Mouse (Mus musculus) MEL (cell line): ENCODE measurements at regions not wholly inside any gene's neighbourhood (a gene's known extent, or its start where the extent isn't known, plus 50 kb on each side); places are given as distances from the start of the nearest gene placed in this dataset.

Source experiments
- DNase-seq: peaks from one replicate; pipeline ENCODE4 v3.0.0; 2011; ENCODE audit warnings: low read depth, low spot score
- H3K27ac ChIP-seq: 2 replicates; pipeline ENCODE4 v1.5.1; 2012; ENCODE audit warnings: low read depth, mild to moderate bottlenecking, control low read depth, low read length, moderate library complexity; ENCODE audit not compliant: control insufficient read depth
- H3K27me3 ChIP-seq, 2 experiments: fragments of 150-350 bp in 1 of 2; sonication (generic) in 1 of 2; 2 replicates each; pipeline ENCODE4 v1.6.1; 2012; ENCODE audit warnings: low read length in 2 of 2, mild to moderate bottlenecking in 2 of 2, improper control_type of control experiment in 1 of 2, moderate library complexity in 1 of 2; ENCODE audit not compliant: insufficient read depth in 2 of 2, control insufficient read depth in 1 of 2
- H3K36me3 ChIP-seq, 2 experiments: 2 replicates each; pipeline ENCODE4 v1.6.1; 2012 to 2014; ENCODE audit warnings: low read length in 2 of 2, improper control_type of control experiment in 1 of 2, inconsistent platforms in 1 of 2, mild to moderate bottlenecking in 1 of 2; ENCODE audit not compliant: insufficient read depth in 2 of 2, control insufficient read depth in 1 of 2
- H3K4me1 ChIP-seq, 2 experiments: fragments of 150-350 bp in 1 of 2; sonication (generic) in 1 of 2; 2 replicates each; pipeline ENCODE4 v1.6.1; 2012; ENCODE audit warnings: low read length in 2 of 2, improper control_type of control experiment in 1 of 2, mild to moderate bottlenecking in 1 of 2; ENCODE audit not compliant: insufficient read depth in 2 of 2, control insufficient read depth in 1 of 2
- H3K4me3 ChIP-seq, 2 experiments: fragments of 150-350 bp in 1 of 2; sonication (generic) in 1 of 2; 2 replicates each; pipeline ENCODE4 v1.5.1; 2012; ENCODE audit warnings: low read depth in 2 of 2, low read length in 2 of 2, mild to moderate bottlenecking in 2 of 2, moderate library complexity in 2 of 2, control low read depth in 1 of 2, improper control_type of control experiment in 1 of 2; ENCODE audit not compliant: control insufficient read depth in 1 of 2, insufficient read depth in 1 of 2
- H3K79me2 ChIP-seq: 2 replicates; pipeline ENCODE4 v1.6.1; 2012; ENCODE audit warnings: mild to moderate bottlenecking, low read length, moderate library complexity; ENCODE audit not compliant: control insufficient read depth, poor library complexity, insufficient read depth
- H3K9ac ChIP-seq: 2 replicates; pipeline ENCODE4 v1.6.1; 2012; ENCODE audit warnings: low read depth, mild to moderate bottlenecking, control low read depth, low read length, moderate library complexity; ENCODE audit not compliant: control insufficient read depth, poor library complexity, severe bottlenecking
- H3K9me3 ChIP-seq: fragments of 150-350 bp; sonication (generic); replicated peaks from 2 replicates; pipeline ENCODE4 v1.6.1; 2012; ENCODE audit warnings: mild to moderate bottlenecking, low read length, improper control_type of control experiment, moderate library complexity; ENCODE audit not compliant: insufficient read depth
- CHD1 ChIP-seq: IDR thresholded peaks from 2 replicates; pipeline ENCODE4 v1.6.1; 2012; ENCODE audit warnings: low read depth, mild to moderate bottlenecking, inconsistent platforms, low read length, improper control_type of control experiment
- CHD2 ChIP-seq: IDR thresholded peaks from 2 replicates; pipeline ENCODE4 v1.6.1; 2011; ENCODE audit warnings: low read length, improper control_type of control experiment
- CTCF ChIP-seq, 3 experiments: IDR thresholded peaks in 2 of 3; conservative IDR thresholded peaks in 1 of 3; 2 replicates each; pipeline ENCODE4 v1.5.1; 2011 to 2012; ENCODE audit warnings: low read length in 3 of 3, low read depth in 2 of 3, mild to moderate bottlenecking in 2 of 3, improper control_type of control experiment in 1 of 3, inconsistent platforms in 1 of 3, mixed read lengths in 1 of 3, moderate library complexity in 1 of 3; ENCODE audit not compliant: control insufficient read depth in 1 of 3, insufficient read depth in 1 of 3, poor library complexity in 1 of 3, severe bottlenecking in 1 of 3
- ELF1 ChIP-seq: IDR thresholded peaks from 2 replicates; pipeline ENCODE4 v1.6.1; 2014; ENCODE audit warnings: low read depth, mild to moderate bottlenecking, inconsistent platforms, low read length, improper control_type of control experiment, moderate library complexity
- ETS1 ChIP-seq: IDR thresholded peaks from 2 replicates; pipeline ENCODE4 v1.6.1; 2012; ENCODE audit warnings: low read depth, mild to moderate bottlenecking, inconsistent platforms, low read length, improper control_type of control experiment, moderate library complexity
- GATA1 ChIP-seq: IDR thresholded peaks from 2 replicates; pipeline ENCODE4 v1.6.1; 2011; ENCODE audit warnings: low read depth, low read length, improper control_type of control experiment
- KAT2A ChIP-seq: conservative IDR thresholded peaks from 2 replicates; pipeline ENCODE4 v1.6.1; 2012; ENCODE audit warnings: low read depth, low read length, improper control_type of control experiment, inconsistent platforms
- MXI1 ChIP-seq: IDR thresholded peaks from 2 replicates; pipeline ENCODE4 v1.6.1; 2011; ENCODE audit warnings: mild to moderate bottlenecking, low read depth, low read length, improper control_type of control experiment
- MYC ChIP-seq: IDR thresholded peaks from 2 replicates; pipeline ENCODE4 v1.6.1; 2011; ENCODE audit warnings: low read depth, mild to moderate bottlenecking, low read length, improper control_type of control experiment, moderate library complexity
- NRF1 ChIP-seq: IDR thresholded peaks from 2 replicates; pipeline ENCODE4 v1.6.1; 2014; ENCODE audit warnings: low read depth, mild to moderate bottlenecking, inconsistent platforms, low read length, improper control_type of control experiment, moderate library complexity; ENCODE audit not compliant: poor library complexity, insufficient read depth, severe bottlenecking
- POLR2AphosphoS2 ChIP-seq: IDR thresholded peaks from 2 replicates; pipeline ENCODE4 v1.6.1; 2011; ENCODE audit warnings: low read length, improper control_type of control experiment
- RAD21 ChIP-seq: IDR thresholded peaks from 2 replicates; pipeline ENCODE4 v1.6.1; 2011; ENCODE audit warnings: mild to moderate bottlenecking, low read depth, low read length, improper control_type of control experiment
- SIN3A ChIP-seq: IDR thresholded peaks from 2 replicates; pipeline ENCODE4 v1.6.1; 2012; ENCODE audit warnings: low read length, improper control_type of control experiment, inconsistent platforms
- USF1 ChIP-seq: IDR thresholded peaks from 2 replicates; pipeline ENCODE4 v1.6.1; 2014; ENCODE audit warnings: low read depth, mild to moderate bottlenecking, inconsistent platforms, low read length, improper control_type of control experiment, moderate library complexity
- USF2 ChIP-seq, 2 experiments: IDR thresholded peaks; 2 replicates each; pipeline ENCODE4 v1.6.1; 2011 to 2012; ENCODE audit warnings: improper control_type of control experiment in 2 of 2, low read length in 2 of 2, borderline replicate concordance in 1 of 2, inconsistent platforms in 1 of 2, low read depth in 1 of 2, mild to moderate bottlenecking in 1 of 2; ENCODE audit not compliant: insufficient read depth in 1 of 2
- ZNF384 ChIP-seq: IDR thresholded peaks from 2 replicates; pipeline ENCODE4 v1.6.1; 2012; ENCODE audit warnings: low read depth, mild to moderate bottlenecking, inconsistent platforms, low read length, improper control_type of control experiment

GRCm38 (mm10) chr4:47704607-47705006, 230.1 kb downstream of the Sec61b start:
- Histone ChIP-seq H3K9ac (no peak overlapping the region), H3K4me1 (no peaks in the 10 kb centered on the region), H3K9me3 (no peaks in the 10 kb centered on the region), H3K79me2 (no peaks in the 10 kb centered on the region), H3K36me3 (no peaks in the 10 kb centered on the region)
- no peak for DNase-seq
- TF ChIP-seq USF2 (IDR thresholded peaks at IDR 0.05; ENCODE audit: borderline replicate concordance in 1 of 2, insufficient read depth in 1 of 2, low read depth in 1 of 2, low read length in 2 of 2) (no peak), ETS1 (no peak)
- TF ChIP-seq, all 39 proteins: peak for 0
- H3K27me3 ChIP-seq = no peaks in the 10 kb centered on the region
- H3K4me3 ChIP-seq = no peak overlapping the region
- H3K27ac ChIP-seq = no peak overlapping the region

DNA sequence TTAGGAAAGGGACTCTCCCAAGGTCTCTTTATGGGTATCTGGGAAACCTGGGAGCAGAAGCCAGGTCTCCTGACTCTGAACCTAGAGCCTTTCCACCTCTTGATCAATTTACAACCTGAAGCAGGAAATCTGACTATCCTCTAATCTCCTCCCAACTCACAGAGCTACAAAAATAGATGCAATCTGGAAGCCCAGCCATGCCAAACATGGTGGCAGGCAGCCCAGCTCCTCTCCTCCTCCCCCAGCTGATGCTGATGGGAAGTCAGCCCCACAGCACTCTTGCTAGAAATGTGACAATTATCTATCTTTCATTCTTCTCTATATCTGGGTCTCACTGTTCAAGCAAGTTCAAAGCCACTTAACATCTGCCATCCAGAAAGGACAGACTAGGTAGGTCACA, 233.5 kb downstream of the Sec61b start:
- TF ChIP-seq USF2 (IDR thresholded peaks at IDR 0.05; ENCODE audit: borderline replicate concordance in 1 of 2, insufficient read depth in 1 of 2, low read depth in 1 of 2, low read length in 2 of 2) (no peak), CHD2 (no peak), KAT2A (no peak), CHD1 (no peak), POLR2AphosphoS2 (no peak), NRF1 (no peak), ELF1 (no peak), ZNF384 (no peak), GATA1 (no peak), RAD21 (no peak), MXI1 (no peak), SIN3A (no peak), USF1 (no peak), CTCF (IDR thresholded peaks at IDR 0.05 in 2 of 3, conservative IDR thresholded peaks at IDR 0.05 in 1 of 3; ENCODE audit: control insufficient read depth in 1 of 3, insufficient read depth in 1 of 3, low read depth in 2 of 3, low read length in 3 of 3, poor library complexity in 1 of 3, severe bottlenecking in 1 of 3) (no peak), MYC (no peak)
- Histone ChIP-seq H3K9ac (no peak overlapping the region), H3K79me2 (no peaks in the 10 kb centered on the region), H3K27me3 (no peaks in the 10 kb centered on the region), H3K4me1 (no peaks in the 10 kb centered on the region), H3K9me3 (no peaks in the 10 kb centered on the region), H3K36me3 (no peaks in the 10 kb centered on the region), H3K4me3 (no peak overlapping the region), H3K27ac (no peak overlapping the region)
- no peak for DNase-seq
